Mouse (Mus musculus) midbrain, embryonic 12.5 days (tissue): Measurements from ENCODE around the gene Abhd14a. TPM values are rescaled to one million over a fixed set of nuclear protein-coding genes. Genes with fewer than 3 reads are reported as not detected.

ENCODE experiments used
- ATAC-seq: fragments of 200-750 bp; cut with Nextera tagmentation; 2 replicates; pipeline ENCODE4 v1.8.0; 2017; ENCODE audit warnings: low read depth, moderate TSS enrichment, moderate library complexity; ENCODE audit not compliant: low FRiP score
- H3K27ac ChIP-seq: fragments of 300-500 bp; sonication (generic); replicated peaks from 2 replicates; pipeline ENCODE4 v1.5.1; 2016; ENCODE audit warnings: mild to moderate bottlenecking
- H3K27me3 ChIP-seq: fragments of 300-500 bp; sonication (generic); 2 replicates; pipeline ENCODE4 v1.6.1; 2016; ENCODE audit warnings: mild to moderate bottlenecking
- H3K36me3 ChIP-seq: fragments of 300-500 bp; sonication (generic); 2 replicates; pipeline ENCODE4 v1.6.1; 2016
- H3K4me1 ChIP-seq: fragments of 300-500 bp; sonication (generic); 2 replicates; pipeline ENCODE4 v1.6.1; 2016
- H3K4me2 ChIP-seq: fragments of 300-500 bp; sonication (generic); replicated peaks from 2 replicates; pipeline ENCODE4 v1.6.1; 2016; ENCODE audit warnings: mild to moderate bottlenecking, moderate library complexity
- H3K4me3 ChIP-seq: fragments of 300-500 bp; sonication (generic); 2 replicates; pipeline ENCODE4 v1.5.1; 2016; ENCODE audit warnings: mild to moderate bottlenecking
- H3K9ac ChIP-seq: fragments of 300-500 bp; sonication (generic); replicated peaks from 2 replicates; pipeline ENCODE4 v1.6.1; 2016; ENCODE audit warnings: mild to moderate bottlenecking, moderate library complexity
- H3K9me3 ChIP-seq: fragments of 300-500 bp; sonication (generic); 2 replicates; pipeline ENCODE4 v1.6.1; 2016; ENCODE audit warnings: mild to moderate bottlenecking
- WGBS: fragments of 180-500 bp; shearing (Covaris S2); methylation state at CpG from one replicate; pipeline ENCODE4 v1.1.7; 2016; 5-methylcytosine and 5-hydroxymethylcytosine counted together
- polyA plus RNA-seq: library from polyadenylated mRNA; unstranded; fragments of >200 nt; fragmentation: Nextera tagmentation; extraction: Ambion mirVana; gene quantifications from 2 replicates; pipeline ENCODE4 v1.2.1, GENCODE M21; 2016

Abhd14a gene
- polyA plus RNA-seq, 1 experiment from 2014 or later = 36.5 TPM

DNA sequence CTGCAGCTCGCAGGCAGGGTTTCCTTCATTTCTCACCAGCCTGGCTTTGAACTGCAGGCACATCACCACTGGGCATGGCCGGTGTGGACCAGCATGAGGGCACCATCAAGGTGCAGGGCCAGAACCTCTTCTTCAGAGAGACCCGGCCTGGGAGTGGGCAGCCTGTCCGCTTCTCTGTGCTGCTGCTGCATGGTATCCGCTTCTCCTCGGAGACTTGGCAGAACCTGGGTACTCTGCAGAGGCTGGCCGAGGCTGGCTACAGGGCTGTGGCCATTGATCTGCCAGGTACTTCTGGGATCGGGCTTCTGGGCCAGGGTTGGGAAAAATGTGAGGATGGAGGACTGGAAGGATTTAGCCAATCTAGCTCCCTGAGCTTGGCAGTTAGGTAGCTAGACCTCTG is 2.5 kb upstream of the Abhd14a start:
- H3K27me3 ChIP-seq = no peaks in the 10 kb centered on the region
- no peaks in the 10 kb centered on the region for H3K9me3 ChIP-seq
- ATAC-seq = no peak
- no peak overlapping the region for H3K4me2 ChIP-seq
- H3K4me3 ChIP-seq = no peak overlapping the region
- H3K9ac ChIP-seq = no peak overlapping the region
- H3K27ac ChIP-seq = no peak overlapping the region
- 92% methylated on average over 8 of the region's 8 CpGs for WGBS
- H3K36me3 ChIP-seq = no peaks in the 10 kb centered on the region
- H3K4me1 ChIP-seq = peaks cover 61% of the 10 kb centered on the region

GRCm38 (mm10) chr9:106448498-106449031 is 1.1 kb upstream of the Abhd14a start:
- peak; percentile 48; the same call in 1 of the 2 replicates for ATAC-seq
- 1% methylated on average over 23 of the region's 23 CpGs for WGBS
- H3K27ac ChIP-seq = peak overlapping the region; percentile 43; the same call in 1 of the 2 replicates

DNA sequence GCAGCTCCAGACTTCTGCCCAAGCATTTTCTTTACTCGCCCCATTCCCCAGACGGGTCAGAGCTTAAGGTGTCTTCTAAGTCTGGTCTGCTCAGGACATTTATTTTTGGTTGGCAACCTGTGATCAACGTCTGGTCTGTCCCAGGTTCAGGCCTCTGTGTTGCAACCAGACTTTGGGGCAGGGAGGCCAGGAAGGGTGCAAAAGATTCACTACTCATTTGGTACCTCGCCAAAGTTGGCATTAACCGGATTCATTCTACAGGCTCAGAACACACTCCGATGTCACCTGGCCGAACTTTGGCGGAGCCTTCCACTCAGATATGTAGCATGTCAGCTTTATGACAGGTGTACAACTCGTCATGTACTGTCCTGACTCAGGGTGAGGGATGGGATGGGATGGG is 473 bp upstream of the Abhd14a start:
- ATAC-seq = peak; percentile 16
- Histone ChIP-seq H3K9ac (peak overlapping the region; percentile 72; the same call in 1 of the 2 replicates), H3K4me2 (peak overlapping the region; percentile 58), H3K27me3 (no peaks in the 10 kb centered on the region), H3K4me3 (peak overlapping the region; percentile 51; the same call in 1 of the 2 replicates), H3K9me3 (no peaks in the 10 kb centered on the region), H3K4me1 (peaks cover 54% of the 10 kb centered on the region), H3K27ac (peak overlapping the region; percentile 71), H3K36me3 (no peaks in the 10 kb centered on the region)
- WGBS = 37% methylated on average over 9 of the region's 9 CpGs

More at GRCm38 (mm10) chr9:106448498-106449031, 1.1 kb upstream of the Abhd14a start:
- Histone ChIP-seq H3K9ac (peak overlapping the region; percentile 56), H3K4me3 (peak overlapping the region; percentile 39), H3K4me1 (peaks cover 58% of the 10 kb centered on the region), H3K9me3 (no peaks in the 10 kb centered on the region), H3K27me3 (no peaks in the 10 kb centered on the region), H3K4me2 (peak overlapping the region; percentile 58), H3K36me3 (no peaks in the 10 kb centered on the region)

DNA sequence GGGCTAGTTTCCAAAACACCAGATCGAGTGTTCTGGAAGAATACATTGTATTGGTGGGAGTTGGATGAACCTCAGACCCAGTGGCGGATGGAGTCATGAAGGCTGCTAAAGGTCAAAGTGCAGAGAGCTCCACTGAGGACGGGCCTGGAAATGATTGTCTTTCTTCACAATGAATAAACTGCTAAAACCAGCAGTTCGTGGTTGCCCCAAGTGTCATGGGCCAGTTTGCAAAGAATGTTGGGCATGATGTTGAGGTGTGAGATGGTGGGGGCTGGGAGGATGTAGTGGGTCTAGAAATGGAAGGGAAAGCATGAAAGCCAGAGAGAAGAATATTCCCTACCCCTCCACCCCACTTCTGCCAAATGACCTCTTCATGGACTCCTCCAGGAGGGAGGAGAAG is 2.6 kb downstream of the Abhd14a start:
- H3K9me3 ChIP-seq = no peaks in the 10 kb centered on the region
- no peak overlapping the region for H3K9ac ChIP-seq
- peaks cover 31% of the 10 kb centered on the region for H3K4me1 ChIP-seq
- no peak overlapping the region for H3K4me3 ChIP-seq
- no peak for ATAC-seq
- no peaks in the 10 kb centered on the region for H3K27me3 ChIP-seq
- no peak overlapping the region for H3K4me2 ChIP-seq
- no peaks in the 10 kb centered on the region for H3K36me3 ChIP-seq
- no peak overlapping the region for H3K27ac ChIP-seq
- 78% methylated on average over 4 of the region's 4 CpGs for WGBS

- H3K4me3 ChIP-seq = no peak overlapping the region
- no peak overlapping the region for H3K27ac ChIP-seq
- H3K9ac ChIP-seq = no peak overlapping the region
- no peak overlapping the region for H3K4me2 ChIP-seq
- no peak for ATAC-seq
- H3K36me3 ChIP-seq = no peaks in the 10 kb centered on the region
- WGBS = 72% methylated on average over 5 of the region's 5 CpGs
- H3K27me3 ChIP-seq = no peaks in the 10 kb centered on the region
- H3K9me3 ChIP-seq = no peaks in the 10 kb centered on the region
- H3K4me1 ChIP-seq = peaks cover 27% of the 10 kb centered on the region
Measured at GRCm38 (mm10) chr9:106442680-106443079, 4.8 kb downstream of the Abhd14a start.

DNA sequence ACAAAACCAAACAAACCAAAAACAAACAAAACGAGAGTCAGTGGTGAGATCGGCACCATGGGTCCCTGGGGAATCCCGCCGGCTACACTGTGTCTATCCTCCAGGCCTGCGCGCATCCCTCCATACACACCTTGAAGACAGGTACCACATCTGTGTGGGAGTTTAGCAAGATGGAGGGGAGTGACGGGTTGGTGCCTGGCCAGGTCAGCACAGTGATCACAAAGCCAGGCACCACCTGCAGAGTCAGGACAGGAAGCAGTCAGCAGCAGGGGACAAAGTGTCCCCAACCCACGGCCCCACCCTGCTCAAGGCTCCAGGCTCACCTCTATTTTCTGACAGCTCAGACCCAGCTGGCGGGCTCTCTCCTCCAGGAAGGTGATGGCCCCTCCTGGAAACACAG is 10.9 kb downstream of the Abhd14a start:
- no peak overlapping the region for H3K4me2 ChIP-seq
- peaks cover 23% of the 10 kb centered on the region for H3K36me3 ChIP-seq
- 85% methylated on average over 9 of the region's 9 CpGs for WGBS
- H3K9ac ChIP-seq = peak overlapping the region; percentile 29; the same call in 1 of the 2 replicates
- no peaks in the 10 kb centered on the region for H3K27me3 ChIP-seq
- H3K9me3 ChIP-seq = no peaks in the 10 kb centered on the region
- H3K4me1 ChIP-seq = peaks cover 23% of the 10 kb centered on the region
- H3K4me3 ChIP-seq = no peak overlapping the region
- no peak overlapping the region for H3K27ac ChIP-seq
- no peak for ATAC-seq

GRCm38 (mm10) chr9:106433389-106433788 is 14.1 kb downstream of the Abhd14a start:
- no peak for ATAC-seq
- Histone ChIP-seq H3K9me3 (no peaks in the 10 kb centered on the region), H3K4me3 (no peak overlapping the region), H3K9ac (no peak overlapping the region), H3K4me2 (no peak overlapping the region), H3K27ac (no peak overlapping the region), H3K36me3 (peaks cover 33% of the 10 kb centered on the region), H3K4me1 (peaks cover 27% of the 10 kb centered on the region), H3K27me3 (no peaks in the 10 kb centered on the region)
- WGBS = 83% methylated on average over 7 of the region's 7 CpGs

- Histone ChIP-seq H3K27me3 (no peaks in the 10 kb centered on the region), H3K9ac (peak overlapping the region; percentile 99), H3K9me3 (no peaks in the 10 kb centered on the region), H3K27ac (peak overlapping the region; percentile 95), H3K4me2 (peak overlapping the region; percentile 82), H3K36me3 (peaks cover 33% of the 10 kb centered on the region), H3K4me1 (peaks cover 12% of the 10 kb centered on the region), H3K4me3 (peak overlapping the region; percentile 77)
- no peak for ATAC-seq
- 5% methylated on average over 4 of the region's 4 CpGs for WGBS
Measured at GRCm38 (mm10) chr9:106430015-106430264, 17.5 kb downstream of the Abhd14a start.

DNA sequence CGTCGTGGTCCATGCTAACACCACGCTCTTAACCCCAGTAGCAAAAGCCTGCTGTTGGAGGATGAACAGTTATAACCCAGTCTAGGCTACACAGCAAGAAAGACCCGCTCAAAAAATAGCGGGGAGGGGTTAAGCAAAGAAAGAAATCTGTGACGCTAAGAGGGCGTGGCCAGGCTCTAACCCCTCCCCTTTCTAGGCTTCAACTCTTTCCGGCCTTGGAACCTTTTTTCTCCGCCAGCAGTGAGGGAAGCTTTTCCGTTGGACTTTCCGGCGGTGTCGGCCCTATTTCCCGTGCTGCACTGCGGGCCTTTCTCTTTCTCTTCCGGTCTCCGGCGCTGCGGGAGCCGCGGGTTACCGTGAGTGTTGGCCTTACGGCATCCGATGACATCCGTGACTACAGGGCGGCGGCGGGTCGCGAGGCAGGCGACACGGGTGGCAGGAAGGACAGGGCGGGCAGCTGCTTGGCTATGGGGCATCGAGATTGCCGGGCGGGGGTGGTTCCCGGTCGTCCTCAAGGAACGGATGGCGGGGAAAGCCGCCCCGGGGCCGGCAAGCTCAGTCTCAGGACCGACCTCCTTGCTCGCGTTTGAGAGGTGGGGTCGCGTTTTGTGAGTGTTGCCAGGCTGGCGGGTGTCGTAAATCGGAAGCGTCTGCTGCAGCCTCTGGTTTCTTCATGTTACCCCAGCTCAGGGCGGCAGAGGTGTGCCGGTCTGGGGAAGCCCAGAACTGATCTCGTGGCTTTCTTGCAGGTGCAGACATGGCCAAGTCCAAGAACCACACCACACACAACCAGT is 18.1 kb downstream of the Abhd14a start, which contains the start of gene Rpl29:
Rpl29 (plus strand) TSS at position 234 of the 794 bp plus-strand sequence.
- Histone ChIP-seq H3K36me3 (peaks cover 33% of the 10 kb centered on the region), H3K4me2 (peak within 1 kb of the TSS; percentile 82), H3K4me1 (peaks cover 12% of the 10 kb centered on the region), H3K9me3 (no peaks in the 10 kb centered on the region), H3K4me3 (peak within 1 kb of the TSS; percentile 77), H3K27ac (peak within 1 kb of the TSS; percentile 95), H3K9ac (peak within 1 kb of the TSS; percentile 99), H3K27me3 (no peaks in the 10 kb centered on the region)
- peak; percentile 94 for ATAC-seq
- under 1% methylated on average over 55 of the region's 55 CpGs for WGBS

- peak overlapping the region; percentile 82 for H3K4me2 ChIP-seq
- no peaks in the 10 kb centered on the region for H3K27me3 ChIP-seq
- peak overlapping the region; percentile 77 for H3K4me3 ChIP-seq
- H3K9me3 ChIP-seq = no peaks in the 10 kb centered on the region
- WGBS = 12% methylated on average over 11 of the region's 11 CpGs
- H3K4me1 ChIP-seq = peaks cover 12% of the 10 kb centered on the region
- H3K27ac ChIP-seq = peak overlapping the region; percentile 95
- peak overlapping the region; percentile 48 for H3K9ac ChIP-seq
- peaks cover 32% of the 10 kb centered on the region for H3K36me3 ChIP-seq
- no peak; the same call in 1 of the 2 replicates for ATAC-seq
Measured at GRCm38 (mm10) chr9:106428719-106429220, 18.7 kb downstream of the Abhd14a start.

DNA sequence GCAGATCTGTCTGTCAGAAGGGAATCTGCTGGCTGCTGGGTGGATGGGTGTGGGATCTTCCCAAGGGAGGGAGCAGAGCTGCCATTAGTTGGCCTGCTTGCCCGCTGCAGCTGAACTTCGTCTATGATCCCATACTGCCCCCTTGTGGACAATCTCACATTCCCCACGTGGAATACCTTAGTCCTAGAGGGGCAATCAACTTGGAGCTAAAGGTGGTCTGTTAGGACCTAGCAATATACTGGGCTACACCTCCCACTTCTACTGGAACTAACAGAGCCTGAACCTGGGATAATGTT is 25.7 kb downstream of the Abhd14a start:
- Histone ChIP-seq H3K36me3 (no peaks in the 10 kb centered on the region), H3K4me3 (no peak overlapping the region), H3K9ac (no peak overlapping the region), H3K4me1 (peaks cover 38% of the 10 kb centered on the region), H3K4me2 (peak overlapping the region; percentile 42), H3K9me3 (no peaks in the 10 kb centered on the region), H3K27ac (peak overlapping the region; percentile 63), H3K27me3 (peaks cover 13% of the 10 kb centered on the region)
- ATAC-seq = peak; percentile 68
- 0% methylated on average over 3 of the region's 3 CpGs for WGBS

DNA sequence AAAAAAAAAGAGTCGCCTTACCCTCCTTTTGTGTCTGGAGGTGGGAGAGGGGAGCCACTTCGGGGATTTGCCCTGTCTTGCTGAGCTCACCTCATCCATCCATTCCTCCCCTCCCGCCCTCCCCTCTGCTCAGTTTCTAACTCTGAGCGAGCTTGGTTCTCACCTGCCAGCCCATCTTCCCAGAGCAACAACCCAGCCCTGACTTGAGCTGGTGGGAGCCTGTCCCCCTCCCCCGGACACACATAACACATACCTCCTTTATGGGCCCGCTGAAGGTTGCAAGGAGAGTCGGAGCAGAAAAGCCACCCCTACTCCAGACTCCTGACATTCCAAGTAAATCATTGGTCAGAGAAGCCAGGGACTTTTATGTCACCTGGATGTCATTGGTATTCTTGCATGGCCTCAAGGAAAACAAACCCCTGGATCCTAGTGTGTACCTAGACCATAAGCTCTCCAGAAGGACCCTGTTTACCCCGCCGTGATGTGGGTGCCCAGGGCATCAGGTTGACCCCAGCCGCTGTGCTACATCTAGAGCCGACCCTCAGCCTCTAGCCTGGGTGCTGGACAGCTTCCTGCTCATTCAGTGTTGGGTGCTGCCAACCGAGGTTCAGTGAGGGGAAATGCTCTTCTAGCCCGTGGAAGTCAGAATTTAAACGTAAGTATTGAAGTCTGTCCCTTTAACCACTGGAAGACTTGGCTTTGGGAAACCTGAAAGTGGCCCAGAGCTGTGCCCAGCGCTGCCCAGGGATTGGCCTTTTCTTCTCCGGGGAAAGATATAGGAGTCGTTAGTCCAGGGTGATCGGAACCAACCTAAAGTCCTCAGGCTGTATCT is 26.2 kb downstream of the Abhd14a start:
- WGBS = 7% methylated on average over 17 of the region's 18 CpGs
- Histone ChIP-seq H3K9me3 (no peaks in the 10 kb centered on the region), H3K4me3 (no peak overlapping the region), H3K27ac (peak overlapping the region; percentile 63), H3K9ac (no peak overlapping the region), H3K4me1 (peaks cover 38% of the 10 kb centered on the region), H3K4me2 (peak overlapping the region; percentile 42), H3K36me3 (no peaks in the 10 kb centered on the region), H3K27me3 (peaks cover 13% of the 10 kb centered on the region)
- ATAC-seq = peak; percentile 43
